Mouse (Mus musculus): ENCODE results near the gene Terf2.

DNA sequence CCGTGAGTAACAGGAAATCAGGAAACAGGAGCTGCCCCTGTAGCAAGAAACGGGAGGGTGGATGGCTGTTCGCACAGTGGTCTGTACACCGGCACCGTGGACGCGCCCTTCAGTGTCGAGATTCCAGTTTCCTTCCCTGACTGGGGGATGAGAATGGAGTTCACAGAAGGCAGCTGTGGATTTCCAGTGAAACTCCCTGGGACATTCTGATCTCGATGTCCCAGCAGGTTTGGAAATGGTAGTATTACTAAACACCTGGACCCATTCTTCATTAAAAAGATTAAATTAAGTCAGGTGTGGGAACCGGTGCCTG, 18.6 kb upstream of the Terf2 start:
- TF ChIP-seq CTCF (IDR thresholded peaks at IDR 0.05; ENCODE audit: extremely low read depth, insufficient read depth, insufficient read length, insufficient replicate concordance): no peak
- TF ChIP-seq POLR2A (IDR thresholded peaks at IDR 0.05; ENCODE audit: low read depth, low read length): no peak

Measured in spleen, adult 2 months (tissue).